Mouse (Mus musculus): ENCODE measurements around the gene Abcc1. TPM values are rescaled to one million over a fixed set of nuclear protein-coding genes. Genes with fewer than 3 reads are reported as not detected.
A peak's percentile ranks its signal among the peaks of the same experiment; 100 is the strongest.

Gene Abcc1
- polyA plus RNA-seq, 1 experiment = 110 TPM

- H3K27ac ChIP-seq (ENCODE audit: insufficient read depth, low read depth, low read length) = no peak overlapping the region
- TF ChIP-seq POLR2A (IDR thresholded peaks at IDR 0.05; ENCODE audit: borderline replicate concordance, low read depth, low read length) (no peak), CTCF (IDR thresholded peaks at IDR 0.05; ENCODE audit: low read depth, low read length) (no peak)
- peaks cover 22% of the 10 kb centered on the region for H3K4me1 ChIP-seq (ENCODE audit: control insufficient read depth, insufficient read depth, low read length)
- H3K4me3 ChIP-seq (ENCODE audit: insufficient read depth, low read length) = no peak overlapping the region
These were observed 114.7 kb downstream of the Abcc1 start for GRCm38 (mm10) chr16:14476056-14476455.

GRCm38 (mm10) chr16:14476701-14477400, 115.5 kb downstream of the Abcc1 start:
- H3K27ac ChIP-seq (ENCODE audit: insufficient read depth, low read depth, low read length) = no peak overlapping the region
- H3K4me3 ChIP-seq (ENCODE audit: insufficient read depth, low read length) = no peak overlapping the region
- TF ChIP-seq CTCF (IDR thresholded peaks at IDR 0.05; ENCODE audit: low read depth, low read length) (no peak), POLR2A (IDR thresholded peaks at IDR 0.05; ENCODE audit: borderline replicate concordance, low read depth, low read length) (no peak)
- H3K4me1 ChIP-seq (ENCODE audit: control insufficient read depth, insufficient read depth, low read length) = peaks cover 22% of the 10 kb centered on the region

- H3K4me1 ChIP-seq (ENCODE audit: control insufficient read depth, insufficient read depth, low read length) = peaks cover 22% of the 10 kb centered on the region
- TF ChIP-seq CTCF (IDR thresholded peaks at IDR 0.05; ENCODE audit: low read depth, low read length) = no peak
- no peak for TF ChIP-seq POLR2A (IDR thresholded peaks at IDR 0.05; ENCODE audit: borderline replicate concordance, low read depth, low read length)
- H3K27ac ChIP-seq (ENCODE audit: insufficient read depth, low read depth, low read length) = peak overlapping the region; percentile 35
- no peak overlapping the region for H3K4me3 ChIP-seq (ENCODE audit: insufficient read depth, low read length)
These were observed 116.3 kb downstream of the Abcc1 start for GRCm38 (mm10) chr16:14477510-14478300.

GRCm38 (mm10) chr16:14479641-14480040, 118.3 kb downstream of the Abcc1 start:
- Histone ChIP-seq H3K4me1 (ENCODE audit: control insufficient read depth, insufficient read depth, low read length) (peaks cover 25% of the 10 kb centered on the region), H3K4me3 (ENCODE audit: insufficient read depth, low read length) (no peak overlapping the region), H3K27ac (ENCODE audit: insufficient read depth, low read depth, low read length) (no peak overlapping the region)
- TF ChIP-seq CTCF (IDR thresholded peaks at IDR 0.05; ENCODE audit: low read depth, low read length) = no peak
- no peak for TF ChIP-seq POLR2A (IDR thresholded peaks at IDR 0.05; ENCODE audit: borderline replicate concordance, low read depth, low read length)

GRCm38 (mm10) chr16:14483221-14483620, 121.9 kb downstream of the Abcc1 start:
- H3K4me1 ChIP-seq (ENCODE audit: control insufficient read depth, insufficient read depth, low read length) = peaks cover 6% of the 10 kb centered on the region
- no peak overlapping the region for H3K27ac ChIP-seq (ENCODE audit: insufficient read depth, low read depth, low read length)
- TF ChIP-seq CTCF (IDR thresholded peaks at IDR 0.05; ENCODE audit: low read depth, low read length) = no peak
- no peak for TF ChIP-seq POLR2A (IDR thresholded peaks at IDR 0.05; ENCODE audit: borderline replicate concordance, low read depth, low read length)
- H3K4me3 ChIP-seq (ENCODE audit: insufficient read depth, low read length) = no peak overlapping the region

GRCm38 (mm10) chr16:14493491-14494114, 132.2 kb downstream of the Abcc1 start:
- no peak for TF ChIP-seq CTCF (IDR thresholded peaks at IDR 0.05; ENCODE audit: low read depth, low read length)
- TF ChIP-seq POLR2A (IDR thresholded peaks at IDR 0.05; ENCODE audit: borderline replicate concordance, low read depth, low read length) = no peak
- Histone ChIP-seq H3K4me3 (ENCODE audit: insufficient read depth, low read length) (no peak overlapping the region), H3K4me1 (ENCODE audit: control insufficient read depth, insufficient read depth, low read length) (no peaks in the 10 kb centered on the region), H3K27ac (ENCODE audit: insufficient read depth, low read depth, low read length) (no peak overlapping the region)

- TF ChIP-seq CTCF (IDR thresholded peaks at IDR 0.05; ENCODE audit: low read depth, low read length) = no peak
- TF ChIP-seq POLR2A (IDR thresholded peaks at IDR 0.05; ENCODE audit: borderline replicate concordance, low read depth, low read length) = no peak
- no peak overlapping the region for H3K4me3 ChIP-seq (ENCODE audit: insufficient read depth, low read length)
- H3K27ac ChIP-seq (ENCODE audit: insufficient read depth, low read depth, low read length) = no peak overlapping the region
- H3K4me1 ChIP-seq (ENCODE audit: control insufficient read depth, insufficient read depth, low read length) = no peaks in the 10 kb centered on the region
These were observed 140.4 kb downstream of the Abcc1 start for GRCm38 (mm10) chr16:14501649-14502360.

GRCm38 (mm10) chr16:14506461-14506860, 145.1 kb downstream of the Abcc1 start:
- Histone ChIP-seq H3K27ac (ENCODE audit: insufficient read depth, low read depth, low read length) (no peak overlapping the region), H3K4me1 (ENCODE audit: control insufficient read depth, insufficient read depth, low read length) (no peaks in the 10 kb centered on the region), H3K4me3 (ENCODE audit: insufficient read depth, low read length) (no peak overlapping the region)
- TF ChIP-seq CTCF (IDR thresholded peaks at IDR 0.05; ENCODE audit: low read depth, low read length) (no peak), POLR2A (IDR thresholded peaks at IDR 0.05; ENCODE audit: borderline replicate concordance, low read depth, low read length) (no peak)

Other genes with a start within 250 kb of the Abcc1 start
- 67.5 and 69.0 TPM in 2 replicates for gene Nde1, start 198.3 kb upstream of the Abcc1 start, polyA plus RNA-seq (2012; ENCODE audit: insufficient read depth, insufficient read length, missing spikeins)
- 57.7 and 62.3 TPM in 2 replicates for gene Marf1, start 198.2 kb upstream of the Abcc1 start, polyA plus RNA-seq (2012; ENCODE audit: insufficient read depth, insufficient read length, missing spikeins)
- gene Myh11, start 70.2 kb upstream of the Abcc1 start, polyA plus RNA-seq (2012; ENCODE audit: insufficient read depth, insufficient read length, missing spikeins) = not detected in 2 replicates
- gene Fopnl, start 44.2 kb upstream of the Abcc1 start, polyA plus RNA-seq (2012; ENCODE audit: insufficient read depth, insufficient read length, missing spikeins) = 42.1 and 52.6 TPM in 2 replicates
- gene A630010A05Rik, start 200.8 kb downstream of the Abcc1 start, polyA plus RNA-seq (2012; ENCODE audit: insufficient read depth, insufficient read length, missing spikeins) = not detected in 2 replicates

Measured in bone marrow macrophage, adult 2 months (primary cell).